Mouse (Mus musculus) heart, embryonic 14.5 days (tissue): ENCODE measurements around the gene Slc39a11. TPM values are rescaled to one million over a fixed set of nuclear protein-coding genes. Genes with fewer than 3 reads are reported as not detected.

Source experiments
- ATAC-seq: fragments of 200-750 bp; cut with Nextera tagmentation; 2 replicates; pipeline ENCODE4 v1.8.0; 2017; ENCODE audit warnings: low read depth, moderate TSS enrichment; ENCODE audit not compliant: insufficient number of reproducible peaks, insufficient read depth, low FRiP score
- H3K27ac ChIP-seq, 2 experiments: fragments of 200-500 bp in 1 of 2; fragments of 300-500 bp in 1 of 2; sonication (generic) in 1 of 2; replicated peaks in 1 of 2; 2 replicates each; pipeline ENCODE4 v1.5.1; 2012 to 2014; ENCODE audit warnings: low read depth in 2 of 2, low read length in 2 of 2, control low read depth in 1 of 2, mild to moderate bottlenecking in 1 of 2, mixed read lengths in 1 of 2; ENCODE audit not compliant: control insufficient read depth in 1 of 2, insufficient read depth in 1 of 2
- H3K27me3 ChIP-seq: fragments of 300-500 bp; sonication (generic); 2 replicates; pipeline ENCODE4 v1.6.1; 2014; ENCODE audit warnings: mild to moderate bottlenecking, low read length, control low read depth; ENCODE audit not compliant: control insufficient read depth, insufficient read depth
- H3K36me3 ChIP-seq: fragments of 300-500 bp; sonication (generic); 2 replicates; pipeline ENCODE4 v1.6.1; 2014; ENCODE audit warnings: mild to moderate bottlenecking, control low read depth, low read length, mixed read lengths; ENCODE audit not compliant: control insufficient read depth, insufficient read depth
- H3K4me1 ChIP-seq, 2 experiments: fragments of 200-500 bp in 1 of 2; fragments of 300-500 bp in 1 of 2; sonication (generic) in 1 of 2; 2 replicates each; pipeline ENCODE4 v1.6.1; 2012 to 2014; ENCODE audit warnings: low read length in 2 of 2, control low read depth in 1 of 2, mixed read lengths in 1 of 2; ENCODE audit not compliant: control insufficient read depth in 2 of 2, insufficient read depth in 2 of 2
- H3K4me2 ChIP-seq: fragments of 300-500 bp; sonication (generic); 2 replicates; pipeline ENCODE4 v1.6.1; 2014; ENCODE audit warnings: mild to moderate bottlenecking, low read length
- H3K4me3 ChIP-seq, 2 experiments: fragments of 200-500 bp in 1 of 2; fragments of 300-500 bp in 1 of 2; sonication (generic) in 1 of 2; 2 replicates each; pipeline ENCODE4 v1.5.1; 2012 to 2014; ENCODE audit warnings: low read length in 2 of 2, mild to moderate bottlenecking in 2 of 2, control low read depth in 1 of 2, low read depth in 1 of 2, moderate library complexity in 1 of 2; ENCODE audit not compliant: control insufficient read depth in 1 of 2, insufficient read depth in 1 of 2
- H3K9ac ChIP-seq: fragments of 300-500 bp; sonication (generic); 2 replicates; pipeline ENCODE4 v1.6.1; 2014; ENCODE audit warnings: mild to moderate bottlenecking, low read length
- H3K9me3 ChIP-seq: fragments of 300-500 bp; sonication (generic); 2 replicates; pipeline ENCODE4 v1.6.1; 2016; ENCODE audit warnings: low read length, control low read depth; ENCODE audit not compliant: control insufficient read depth
- WGBS: fragments of 180-500 bp; shearing (Covaris S2); extraction: QIAGEN DNeasy Blood & Tissue Kit; methylation state at CpG from one replicate; pipeline ENCODE4 v1.1.7; 2014; 5-methylcytosine and 5-hydroxymethylcytosine counted together
- polyA plus RNA-seq: library from polyadenylated mRNA; unstranded; fragments of >200 nt; fragmentation: Nextera tagmentation; extraction: Ambion mirVana; gene quantifications from 2 replicates; pipeline ENCODE4 v1.2.1, GENCODE M21; 2014

Gene Slc39a11
- polyA plus RNA-seq, 1 experiment from 2014 or later: 13.6 TPM

- H3K27ac ChIP-seq: no peak overlapping the region
- 76% methylated on average over 5 of the region's 5 CpGs for WGBS
- no peaks in the 10 kb centered on the region for H3K36me3 ChIP-seq
- no peak overlapping the region for H3K4me2 ChIP-seq
- no peak for ATAC-seq
- H3K4me3 ChIP-seq: no peak overlapping the region
- H3K4me1 ChIP-seq: no peaks in the 10 kb centered on the region
- H3K9me3 ChIP-seq: no peaks in the 10 kb centered on the region
- H3K9ac ChIP-seq: no peak overlapping the region
- no peaks in the 10 kb centered on the region for H3K27me3 ChIP-seq
These were observed 54.7 kb downstream of the Slc39a11 start for GRCm38 (mm10) chr11:113595144-113595543.

- H3K4me2 ChIP-seq: no peak overlapping the region
- no peaks in the 10 kb centered on the region for H3K27me3 ChIP-seq
- H3K36me3 ChIP-seq: no peaks in the 10 kb centered on the region
- no peak for ATAC-seq
- no peaks in the 10 kb centered on the region for H3K9me3 ChIP-seq
- no peak overlapping the region for H3K27ac ChIP-seq
- H3K9ac ChIP-seq: no peak overlapping the region
- no peaks in the 10 kb centered on the region for H3K4me1 ChIP-seq
- H3K4me3 ChIP-seq: no peak overlapping the region
- WGBS: 59% methylated on average over 3 of the region's 3 CpGs
These were observed 60.9 kb downstream of the Slc39a11 start for GRCm38 (mm10) chr11:113588936-113589335.

- Histone ChIP-seq H3K36me3 (no peaks in the 10 kb centered on the region), H3K4me1 (no peaks in the 10 kb centered on the region), H3K9ac (no peak overlapping the region), H3K27me3 (no peaks in the 10 kb centered on the region), H3K9me3 (no peaks in the 10 kb centered on the region), H3K4me3 (no peak overlapping the region), H3K27ac (no peak overlapping the region), H3K4me2 (no peak overlapping the region)
- no peak for ATAC-seq
- 69% methylated on average over 6 of the region's 6 CpGs for WGBS
These were observed 63.5 kb downstream of the Slc39a11 start for GRCm38 (mm10) chr11:113586423-113586822.

- no peak overlapping the region for H3K4me2 ChIP-seq
- H3K27me3 ChIP-seq: no peaks in the 10 kb centered on the region
- ATAC-seq: no peak
- no peak overlapping the region for H3K9ac ChIP-seq
- no peaks in the 10 kb centered on the region for H3K9me3 ChIP-seq
- H3K4me3 ChIP-seq: no peak overlapping the region
- H3K27ac ChIP-seq: no peak overlapping the region
- H3K4me1 ChIP-seq: no peaks in the 10 kb centered on the region
- H3K36me3 ChIP-seq: no peaks in the 10 kb centered on the region
- WGBS: 64% methylated on average over 11 of the region's 11 CpGs
These were observed 65.8 kb downstream of the Slc39a11 start for GRCm38 (mm10) chr11:113583879-113584661.

GRCm38 (mm10) chr11:113577221-113577620, 72.7 kb downstream of the Slc39a11 start:
- Histone ChIP-seq H3K27ac (no peak overlapping the region), H3K4me3 (no peak overlapping the region), H3K36me3 (no peaks in the 10 kb centered on the region), H3K9ac (no peak overlapping the region), H3K4me1 (peaks cover 11 to 12% of the 10 kb centered on the region in 2 experiments), H3K27me3 (no peaks in the 10 kb centered on the region), H3K4me2 (no peak overlapping the region), H3K9me3 (no peaks in the 10 kb centered on the region)
- WGBS: 71% methylated on average over 4 of the region's 4 CpGs
- ATAC-seq: no peak

- Histone ChIP-seq H3K27me3 (no peaks in the 10 kb centered on the region), H3K4me3 (no peak overlapping the region), H3K4me1 (peaks cover 11 to 14% of the 10 kb centered on the region in 2 experiments), H3K27ac (peak overlapping the region; percentile 48 to 64; a peak in 3 of 4 replicates), H3K9ac (no peak overlapping the region), H3K4me2 (no peak overlapping the region; the same call in 1 of the 2 replicates), H3K9me3 (no peaks in the 10 kb centered on the region), H3K36me3 (no peaks in the 10 kb centered on the region)
- WGBS: 46% methylated on average over 6 of the region's 6 CpGs
- ATAC-seq: 0 out of 2 replicates have a peak, but pooled peaks have one; percentile 51
These were observed 77.2 kb downstream of the Slc39a11 start for GRCm38 (mm10) chr11:113572641-113573040.

GRCm38 (mm10) chr11:113571616-113572015, 78.3 kb downstream of the Slc39a11 start:
- H3K27ac ChIP-seq: no peak overlapping the region
- no peak overlapping the region for H3K4me2 ChIP-seq
- no peaks in the 10 kb centered on the region for H3K27me3 ChIP-seq
- H3K36me3 ChIP-seq: no peaks in the 10 kb centered on the region
- ATAC-seq: no peak
- no peaks in the 10 kb centered on the region for H3K9me3 ChIP-seq
- H3K4me1 ChIP-seq: peaks cover 11 to 14% of the 10 kb centered on the region in 2 experiments
- H3K4me3 ChIP-seq: no peak overlapping the region
- no peak overlapping the region for H3K9ac ChIP-seq

- peaks cover 14 to 26% of the 10 kb centered on the region in 2 experiments for H3K4me1 ChIP-seq
- no peak overlapping the region for H3K9ac ChIP-seq
- H3K9me3 ChIP-seq: no peaks in the 10 kb centered on the region
- H3K27ac ChIP-seq: no peak overlapping the region
- H3K36me3 ChIP-seq: no peaks in the 10 kb centered on the region
- ATAC-seq: no peak
- WGBS: 81% methylated on average over 1 of the region's 1 CpGs
- H3K4me3 ChIP-seq: no peak overlapping the region
- no peak overlapping the region for H3K4me2 ChIP-seq
- H3K27me3 ChIP-seq: no peaks in the 10 kb centered on the region
These were observed 80.9 kb downstream of the Slc39a11 start for GRCm38 (mm10) chr11:113568999-113569398.
